11 mouse cellular contexts compared by ENCODE assay signal in genomic region chr10:111699557-111700508, GRCm38 (mm10).
DNase-seq lines count a peak whose midpoint lies in the region; ATAC-seq lines count a peak whose summit lies in the region.
"Had no signal": no experiment of that assay in that cellular context is flagged by ENCODE, and none has a peak within 500 bp of the region (broad histone marks: within the 10 kb centered on the region; RNA-seq: fewer than 3 reads in every experiment).

No protein-coding gene starts in this region.

- WGBS in embryonic facial prominence, embryonic 12.5 days = 40% methylated on average over 16 of the region's 16 CpGs
- 56% methylated on average over 16 of the region's 16 CpGs for whole genome bisulfite sequencing in hindbrain, embryonic 13.5 days
- WGBS in neural tube, embryonic 12.5 days = 71% methylated on average over 16 of the region's 16 CpGs

- 0 out of 2 replicates have a peak, but pooled peaks have one; percentile 39 for ATAC-seq in embryonic facial prominence, embryonic 12.5 days (ENCODE audit: insufficient number of reproducible peaks, insufficient read depth, low FRiP score, low TSS enrichment)
- peak; percentile 89 for ATAC-seq in hindbrain, embryonic 13.5 days (ENCODE audit: low FRiP score)
- peak; percentile 72; the same call in 1 of the 2 replicates for ATAC-seq in neural tube, embryonic 12.5 days (ENCODE audit: low FRiP score, low read depth)

- H3K4me2 ChIP-seq in embryonic facial prominence, embryonic 12.5 days (replicated peaks) = peak overlapping the region; percentile 22; the same call in 1 of the 2 replicates
- no peak overlapping the region for H3K4me2 ChIP-seq in hindbrain, embryonic 13.5 days
- no peak overlapping the region for H3K4me2 ChIP-seq in neural tube, embryonic 12.5 days (replicated peaks)
- H3K4me2 ChIP-seq: heart, embryonic 15.5 days; liver, embryonic 15.5 days had no signal

- peaks cover 15% of the 10 kb centered on the region for H3K4me1 ChIP-seq in embryonic facial prominence, embryonic 12.5 days
- peaks cover 22% of the 10 kb centered on the region for H3K4me1 ChIP-seq in hindbrain, embryonic 13.5 days (replicated peaks)
- H3K4me1 ChIP-seq in neural tube, embryonic 12.5 days = no peaks in the 10 kb centered on the region
- H3K4me1 ChIP-seq: liver, embryonic 15.5 days; megakaryocyte, embryonic 14.5 days had no signal

- intact Hi-C loops in heart, postnatal 14 days (cut with DNase I) = no loop called here

- H3K9me3 ChIP-seq in embryonic facial prominence, embryonic 12.5 days = no peaks in the 10 kb centered on the region
- no peaks in the 10 kb centered on the region for H3K9me3 ChIP-seq in hindbrain, embryonic 13.5 days
- no peaks in the 10 kb centered on the region for H3K9me3 ChIP-seq in neural tube, embryonic 12.5 days
- H3K9me3 ChIP-seq: heart, embryonic 15.5 days; liver, embryonic 15.5 days had no signal

- peak; percentile 10 for DNase-seq in layer of hippocampus, adult 11-12 months (ENCODE audit: low spot score)
- DNase-seq in layer of hippocampus, postnatal 10 days (ENCODE audit: low spot score in 2 of 2) = no peak
- DNase-seq in thymus, postnatal 14 days = no peak
- no peak for DNase-seq in heart, postnatal 14 days
- DNase-seq in thymus, postnatal 0 days (ENCODE audit: low spot score) = no peak

- peak overlapping the region; percentile 60; the same call in 1 of the 2 replicates for H3K27ac ChIP-seq in embryonic facial prominence, embryonic 12.5 days
- peak overlapping the region; percentile 78 for H3K27ac ChIP-seq in hindbrain, embryonic 13.5 days
- H3K27ac ChIP-seq in neural tube, embryonic 12.5 days = peak overlapping the region; percentile 42; the same call in 1 of the 2 replicates
- H3K27ac ChIP-seq: heart, embryonic 15.5 days; liver, embryonic 15.5 days had no signal

- H3K9ac ChIP-seq in embryonic facial prominence, embryonic 12.5 days = no peak overlapping the region
- H3K9ac ChIP-seq in hindbrain, embryonic 13.5 days = no peak overlapping the region
- no peak overlapping the region for H3K9ac ChIP-seq in neural tube, embryonic 12.5 days
- H3K9ac ChIP-seq: heart, embryonic 15.5 days; liver, embryonic 15.5 days had no signal

- no peak overlapping the region for H3K4me3 ChIP-seq in embryonic facial prominence, embryonic 12.5 days
- no peak overlapping the region for H3K4me3 ChIP-seq in hindbrain, embryonic 13.5 days
- no peak overlapping the region for H3K4me3 ChIP-seq in neural tube, embryonic 12.5 days
- H3K4me3 ChIP-seq: heart, embryonic 15.5 days; liver, embryonic 15.5 days; megakaryocyte, embryonic 14.5 days had no signal

- no peaks in the 10 kb centered on the region for H3K36me3 ChIP-seq in embryonic facial prominence, embryonic 12.5 days
- no peaks in the 10 kb centered on the region for H3K36me3 ChIP-seq in hindbrain, embryonic 13.5 days
- no peaks in the 10 kb centered on the region for H3K36me3 ChIP-seq in neural tube, embryonic 12.5 days
- H3K36me3 ChIP-seq: heart, embryonic 15.5 days; liver, embryonic 15.5 days had no signal

- no peaks in the 10 kb centered on the region for H3K27me3 ChIP-seq in embryonic facial prominence, embryonic 12.5 days
- H3K27me3 ChIP-seq in hindbrain, embryonic 13.5 days = no peaks in the 10 kb centered on the region
- H3K27me3 ChIP-seq in neural tube, embryonic 12.5 days (replicated peaks) = no peaks in the 10 kb centered on the region
- H3K27me3 ChIP-seq: heart, embryonic 15.5 days; liver, embryonic 15.5 days had no signal

Comparison
In these comparisons a context has a peak if more than half of its experiments do, and no peak if none do; other contexts are left out.
1. ATAC-seq: peak in every context shown above with its lines; median percentile 89 in hindbrain, embryonic 13.5 days; 72 in neural tube, embryonic 12.5 days; 39 in embryonic facial prominence, embryonic 12.5 days.